Mouse (Mus musculus): ENCODE measurements around the gene Pnrc2. TPM values are rescaled to one million over a fixed set of nuclear protein-coding genes. Genes with fewer than 3 reads are reported as not detected.
A peak's percentile ranks its signal among the peaks of the same experiment; 100 is the strongest.

The Pnrc2 gene
- 97.7 and 97.9 TPM in 2 replicates for polyA plus RNA-seq (2015; fragmentation: Nextera tagmentation; extraction: Ambion mirVana)

- Histone ChIP-seq H3K27ac (replicated peaks) (peak within 1 kb of the TSS; percentile 97), H3K9ac (peak within 1 kb of the TSS; percentile 88), H3K4me2 (peak within 1 kb of the TSS; percentile 67), H3K9me3 (no peaks in the 10 kb centered on the region), H3K27me3 (no peaks in the 10 kb centered on the region), H3K36me3 (peaks cover 19% of the 10 kb centered on the region), H3K4me1 (replicated peaks) (peaks cover 58% of the 10 kb centered on the region), H3K4me3 (peak within 1 kb of the TSS; percentile 82)
- ATAC-seq (ENCODE audit: low FRiP score, low read depth): peak; percentile 97
- under 1% methylated on average over 53 of the region's 60 CpGs for WGBS
Observed at GRCm38 (mm10) chr4:135873526-135874202, at the start of gene Pnrc2. TSS of gene Pnrc2 (minus strand) at chr4:135873850.

GRCm38 (mm10) chr4:135922190-135922589 lies 48.5 kb upstream of the Pnrc2 start:
- Histone ChIP-seq H3K4me2 (peak overlapping the region; percentile 83), H3K36me3 (0 out of 2 replicates have a peak, but pooled peaks cover 3% of the 10 kb centered on the region), H3K27ac (replicated peaks) (no peak overlapping the region), H3K9me3 (no peaks in the 10 kb centered on the region), H3K4me1 (replicated peaks) (peaks cover 16% of the 10 kb centered on the region), H3K9ac (no peak overlapping the region; the same call in 1 of the 2 replicates), H3K27me3 (no peaks in the 10 kb centered on the region), H3K4me3 (peak overlapping the region; percentile 65; the same call in 1 of the 2 replicates)
- ATAC-seq (ENCODE audit: low FRiP score, low read depth): no peak
- 87% methylated on average over 1 of the region's 1 CpGs for WGBS

GRCm38 (mm10) chr4:135921257-135922120 lies 47.8 kb upstream of the Pnrc2 start:
- Histone ChIP-seq H3K9ac (peak overlapping the region; percentile 73), H3K27me3 (no peaks in the 10 kb centered on the region), H3K4me3 (peak overlapping the region; percentile 65), H3K27ac (replicated peaks) (peak overlapping the region; percentile 81), H3K9me3 (no peaks in the 10 kb centered on the region), H3K36me3 (0 out of 2 replicates have a peak, but pooled peaks cover 3% of the 10 kb centered on the region), H3K4me2 (peak overlapping the region; percentile 83), H3K4me1 (replicated peaks) (peaks cover 16% of the 10 kb centered on the region)
- WGBS: 6% methylated on average over 26 of the region's 26 CpGs
- no peak for ATAC-seq (ENCODE audit: low FRiP score, low read depth)

- H3K9ac ChIP-seq: peak within 1 kb of the TSS; percentile 73
- ATAC-seq (ENCODE audit: low FRiP score, low read depth): peak; percentile 97
- H3K4me3 ChIP-seq: peak within 1 kb of the TSS; percentile 65
- 1% methylated on average over 60 of the region's 60 CpGs for WGBS
- H3K27me3 ChIP-seq: no peaks in the 10 kb centered on the region
- peak within 1 kb of the TSS; percentile 81 for H3K27ac ChIP-seq (replicated peaks)
- H3K36me3 ChIP-seq: 0 out of 2 replicates have a peak, but pooled peaks cover under 1% of the 10 kb centered on the region
- no peaks in the 10 kb centered on the region for H3K9me3 ChIP-seq
- peaks cover 16% of the 10 kb centered on the region for H3K4me1 ChIP-seq (replicated peaks)
- peak within 1 kb of the TSS; percentile 83 for H3K4me2 ChIP-seq
Observed at GRCm38 (mm10) chr4:135920304-135921241, 46.9 kb upstream of the Pnrc2 start, which contains the start of gene Fuca1. TSS of gene Fuca1 (plus strand) at chr4:135920735.

- Histone ChIP-seq H3K27ac (replicated peaks) (no peak overlapping the region), H3K9ac (no peak overlapping the region), H3K4me1 (replicated peaks) (peaks cover 16% of the 10 kb centered on the region), H3K36me3 (no peaks in the 10 kb centered on the region), H3K27me3 (no peaks in the 10 kb centered on the region), H3K4me2 (no peak overlapping the region), H3K9me3 (no peaks in the 10 kb centered on the region), H3K4me3 (no peak overlapping the region)
- no peak for ATAC-seq (ENCODE audit: low FRiP score, low read depth)
- 96% methylated on average over 3 of the region's 3 CpGs for WGBS
Observed at GRCm38 (mm10) chr4:135919280-135919639, 45.6 kb upstream of the Pnrc2 start.

- Histone ChIP-seq H3K9ac (no peak overlapping the region), H3K4me1 (replicated peaks) (peaks cover 16% of the 10 kb centered on the region), H3K4me3 (no peak overlapping the region), H3K36me3 (no peaks in the 10 kb centered on the region), H3K9me3 (no peaks in the 10 kb centered on the region), H3K27me3 (no peaks in the 10 kb centered on the region), H3K27ac (replicated peaks) (no peak overlapping the region), H3K4me2 (no peak overlapping the region)
- WGBS: 92% methylated on average over 13 of the region's 13 CpGs
- ATAC-seq (ENCODE audit: low FRiP score, low read depth): no peak
Observed at GRCm38 (mm10) chr4:135918635-135919279, 45.1 kb upstream of the Pnrc2 start.

- WGBS: 74% methylated on average over 4 of the region's 4 CpGs
- no peak overlapping the region for H3K4me2 ChIP-seq
- H3K27me3 ChIP-seq: no peaks in the 10 kb centered on the region
- no peak overlapping the region for H3K9ac ChIP-seq
- no peaks in the 10 kb centered on the region for H3K9me3 ChIP-seq
- H3K4me1 ChIP-seq (replicated peaks): peaks cover 9% of the 10 kb centered on the region
- no peaks in the 10 kb centered on the region for H3K36me3 ChIP-seq
- no peak overlapping the region for H3K27ac ChIP-seq (replicated peaks)
- no peak for ATAC-seq (ENCODE audit: low FRiP score, low read depth)
- H3K4me3 ChIP-seq: no peak overlapping the region
Observed at GRCm38 (mm10) chr4:135913433-135913832, 39.8 kb upstream of the Pnrc2 start.

GRCm38 (mm10) chr4:135912835-135913234 lies 39.2 kb upstream of the Pnrc2 start:
- H3K9ac ChIP-seq: no peak overlapping the region
- H3K36me3 ChIP-seq: no peaks in the 10 kb centered on the region
- H3K4me2 ChIP-seq: no peak overlapping the region
- no peaks in the 10 kb centered on the region for H3K9me3 ChIP-seq
- H3K27me3 ChIP-seq: no peaks in the 10 kb centered on the region
- peaks cover 9% of the 10 kb centered on the region for H3K4me1 ChIP-seq (replicated peaks)
- ATAC-seq (ENCODE audit: low FRiP score, low read depth): peak; percentile 59; the same call in 1 of the 2 replicates
- peak overlapping the region; percentile 38; the same call in 1 of the 2 replicates for H3K27ac ChIP-seq (replicated peaks)
- H3K4me3 ChIP-seq: no peak overlapping the region
- 13% methylated on average over 3 of the region's 3 CpGs for WGBS

- peak overlapping the region; percentile 38; the same call in 1 of the 2 replicates for H3K27ac ChIP-seq (replicated peaks)
- H3K36me3 ChIP-seq: no peaks in the 10 kb centered on the region
- no peak overlapping the region for H3K9ac ChIP-seq
- 52% methylated on average over 3 of the region's 3 CpGs for WGBS
- H3K4me1 ChIP-seq (replicated peaks): peaks cover 9% of the 10 kb centered on the region
- no peak overlapping the region for H3K4me3 ChIP-seq
- H3K4me2 ChIP-seq: no peak overlapping the region
- ATAC-seq (ENCODE audit: low FRiP score, low read depth): no peak
- no peaks in the 10 kb centered on the region for H3K9me3 ChIP-seq
- no peaks in the 10 kb centered on the region for H3K27me3 ChIP-seq
Observed at GRCm38 (mm10) chr4:135912164-135912563, 38.5 kb upstream of the Pnrc2 start.

GRCm38 (mm10) chr4:135911531-135911930 lies 37.9 kb upstream of the Pnrc2 start:
- Histone ChIP-seq H3K27me3 (no peaks in the 10 kb centered on the region), H3K4me2 (no peak overlapping the region), H3K4me1 (replicated peaks) (peaks cover 9% of the 10 kb centered on the region), H3K27ac (replicated peaks) (no peak overlapping the region), H3K9me3 (no peaks in the 10 kb centered on the region), H3K9ac (no peak overlapping the region), H3K36me3 (no peaks in the 10 kb centered on the region), H3K4me3 (no peak overlapping the region)
- 68% methylated on average over 7 of the region's 7 CpGs for WGBS
- ATAC-seq (ENCODE audit: low FRiP score, low read depth): no peak
